9 mouse cellular contexts compared by ENCODE assay signal in the genomic region with DNA sequence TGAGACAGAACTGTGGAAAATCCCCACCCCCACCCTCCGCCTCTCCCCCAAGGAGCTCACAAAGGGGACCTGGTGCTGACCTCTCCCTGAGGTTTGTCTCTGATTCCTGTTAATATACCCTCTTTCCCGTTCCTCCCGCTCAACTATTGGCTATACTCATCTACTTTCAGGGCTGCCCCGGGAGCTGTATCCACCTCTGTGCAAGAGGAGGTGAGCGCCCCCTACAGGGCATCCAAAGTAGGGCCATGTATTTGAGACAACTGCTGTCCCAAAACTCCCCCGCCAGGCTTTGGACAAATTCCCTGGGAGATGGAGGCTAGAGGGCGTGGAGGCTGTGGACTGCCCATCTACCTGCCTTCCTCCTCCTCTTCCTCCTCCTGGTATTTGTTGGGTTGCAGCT. TPM values are rescaled to one million over a fixed set of nuclear protein-coding genes. Genes with fewer than 3 reads are reported as not detected.
DNase-seq lines count a peak whose midpoint lies in the region; ATAC-seq and TF ChIP-seq lines count a peak whose summit lies in the region.
"Had no signal": no experiment of that assay in that cellular context is flagged by ENCODE, and none has a peak within 500 bp of the region (broad histone marks: within the 10 kb centered on the region; RNA-seq: fewer than 3 reads in every experiment).

No protein-coding gene starts in this region.

- DNase-seq in layer of hippocampus, adult 2 months (ENCODE audit: low spot score in 2 of 2): peak; percentile 44 to 60
- no peak for DNase-seq in layer of hippocampus, postnatal 36 days
- peak; percentile 83 for DNase-seq in adrenal gland, adult 2 months
- DNase-seq in embryo, embryonic 10 days (ENCODE audit: low spot score): peak; percentile 79
- DNase-seq in limb, embryonic 11.5 days (ENCODE audit: low spot score): peak; percentile 85
- peak; percentile 84 for DNase-seq in naive thymus-derived CD4-positive, alpha-beta T cell, adult 2 months (ENCODE audit: low read depth)
- peak; percentile 42 to 54 for DNase-seq in urinary bladder, adult 18-20 months (ENCODE audit: low spot score in 2 of 2)

- H3K9me3 ChIP-seq in heart, embryonic 15.5 days (replicated peaks): no peaks in the 10 kb centered on the region
- H3K9me3 ChIP-seq in limb, embryonic 11.5 days (ENCODE audit: control insufficient read depth, low read length): no peaks in the 10 kb centered on the region
- H3K9me3 ChIP-seq: embryonic facial prominence, embryonic 13.5 days had no signal

- no peak overlapping the region for H3K9ac ChIP-seq in heart, embryonic 15.5 days
- 0 out of 2 replicates have a peak overlapping the region, but pooled peaks have one; percentile 0 for H3K9ac ChIP-seq in limb, embryonic 11.5 days (ENCODE audit: low read length)
- H3K9ac ChIP-seq: embryonic facial prominence, embryonic 13.5 days had no signal

- 13% methylated on average over 7 of the region's 7 CpGs for WGBS in heart, embryonic 15.5 days
- 12% methylated on average over 7 of the region's 7 CpGs for WGBS in limb, embryonic 11.5 days

- peak; percentile 47; the same call in 1 of the 2 replicates for ATAC-seq in heart, embryonic 15.5 days (replicated peaks; ENCODE audit: insufficient number of reproducible peaks, insufficient read depth, low FRiP score, low read depth)
- no peak for ATAC-seq in limb, embryonic 11.5 days (ENCODE audit: insufficient number of reproducible peaks, low FRiP score, low TSS enrichment, low read depth)

- peaks cover 9% of the 10 kb centered on the region; the same call in 1 of the 2 replicates for H3K27me3 ChIP-seq in heart, embryonic 15.5 days
- no peaks in the 10 kb centered on the region for H3K27me3 ChIP-seq in limb, embryonic 11.5 days (ENCODE audit: control insufficient read depth, insufficient read depth, low read length)

- H3K27ac ChIP-seq in layer of hippocampus, adult 2 months: no peak overlapping the region
- H3K27ac ChIP-seq in heart, embryonic 15.5 days: no peak overlapping the region
- no peak overlapping the region for H3K27ac ChIP-seq in limb, embryonic 11.5 days (replicated peaks; ENCODE audit: low read depth, low read length)
- H3K27ac ChIP-seq: embryonic facial prominence, embryonic 13.5 days had no signal

- H3K4me1 ChIP-seq in heart, embryonic 15.5 days (replicated peaks): peaks cover 22% of the 10 kb centered on the region
- H3K4me1 ChIP-seq in limb, embryonic 11.5 days (ENCODE audit: control insufficient read depth, insufficient read depth, low read length): no peaks in the 10 kb centered on the region; the same call in 1 of the 2 replicates

- no peaks in the 10 kb centered on the region for H3K36me3 ChIP-seq in heart, embryonic 15.5 days
- H3K36me3 ChIP-seq in limb, embryonic 11.5 days (ENCODE audit: control insufficient read depth, insufficient read depth, low read length): no peaks in the 10 kb centered on the region
- H3K36me3 ChIP-seq: embryonic facial prominence, embryonic 13.5 days had no signal

- peak; percentile 79 for TF ChIP-seq CTCF in layer of hippocampus, adult 2 months (conservative IDR thresholded peaks at IDR 0.05)

- H3K4me2 ChIP-seq in heart, embryonic 15.5 days: no peak overlapping the region
- no peak overlapping the region for H3K4me2 ChIP-seq in limb, embryonic 11.5 days (ENCODE audit: low read depth, severe bottlenecking)
- H3K4me2 ChIP-seq: embryonic facial prominence, embryonic 13.5 days had no signal

- no peak overlapping the region for H3K4me3 ChIP-seq in layer of hippocampus, adult 2 months
- H3K4me3 ChIP-seq in heart, embryonic 15.5 days: no peak overlapping the region
- no peak overlapping the region for H3K4me3 ChIP-seq in limb, embryonic 11.5 days (ENCODE audit: low read depth, low read length)
- H3K4me3 ChIP-seq: embryonic facial prominence, embryonic 13.5 days had no signal

RNA-seq across cellular contexts. Expression of a gene that starts 38.2 kb away (rescaled TPM):
- total RNA-seq in layer of hippocampus, adult 2 months (2021): 100 to 1,000 TPM; 104 to 110 TPM
- 100 to 1,000 TPM; 103 to 107 TPM for total RNA-seq in layer of hippocampus, postnatal 36 days (2021)
- 10 to 100 TPM; 29.2 to 58.9 TPM for total RNA-seq in adrenal gland, adult 2 months (2021)
- polyA plus RNA-seq in adrenal gland, adult 2 months (2012; rRNA removed): 48.1 and 62.9 TPM in 2 replicates
- polyA plus RNA-seq in heart, embryonic 15.5 days (2015; fragmentation: Nextera tagmentation; extraction: Ambion mirVana): 12.4 and 13.1 TPM in 2 replicates
- polyA plus RNA-seq in limb, embryonic 11.5 days (2014; fragmentation: Nextera tagmentation; extraction: Ambion mirVana): 0.75 and 0.78 TPM in 2 replicates

RNA-seq across cellular contexts. Expression of a gene that starts 40.7 kb away (rescaled TPM):
- 10 to 100 TPM; 30.7 to 31.4 TPM for total RNA-seq in layer of hippocampus, adult 2 months (2021)
- 10 to 100 TPM; 33.4 to 33.9 TPM for total RNA-seq in layer of hippocampus, postnatal 36 days (2021)
- total RNA-seq in adrenal gland, adult 2 months (2021): 10 to 100 TPM; 32.3 to 37.4 TPM
- 72.0 and 87.5 TPM in 2 replicates for polyA plus RNA-seq in adrenal gland, adult 2 months (2012; rRNA removed)
- polyA plus RNA-seq in heart, embryonic 15.5 days (2015; fragmentation: Nextera tagmentation; extraction: Ambion mirVana): 17.2 and 20.5 TPM in 2 replicates
- polyA plus RNA-seq in limb, embryonic 11.5 days (2014; fragmentation: Nextera tagmentation; extraction: Ambion mirVana): 24.1 and 25.5 TPM in 2 replicates

RNA-seq across cellular contexts. Expression of a gene that starts 53.1 kb away (rescaled TPM):
- total RNA-seq in layer of hippocampus, adult 2 months (2021): 10 to 100 TPM; 19.3 to 22.4 TPM
- total RNA-seq in layer of hippocampus, postnatal 36 days (2021): 10 to 100 TPM; 18.0 to 19.9 TPM
- 10 to 100 TPM; 20.4 to 26.5 TPM for total RNA-seq in adrenal gland, adult 2 months (2021)
- polyA plus RNA-seq in adrenal gland, adult 2 months (2012; rRNA removed): 7.0 and 7.4 TPM in 2 replicates
- polyA plus RNA-seq in heart, embryonic 15.5 days (2015; fragmentation: Nextera tagmentation; extraction: Ambion mirVana): 14.4 and 17.5 TPM in 2 replicates
- polyA plus RNA-seq in limb, embryonic 11.5 days (2014; fragmentation: Nextera tagmentation; extraction: Ambion mirVana): 38.2 and 39.8 TPM in 2 replicates

Comparison
In these comparisons a context has a peak if more than half of its experiments do, and no peak if none do; other contexts are left out.
1. DNase-seq: peak in layer of hippocampus, adult 2 months (2 of 2), adrenal gland, adult 2 months (single experiment), embryo, embryonic 10 days (single experiment), limb, embryonic 11.5 days (single experiment), naive thymus-derived CD4-positive, alpha-beta T cell, adult 2 months (single experiment) and urinary bladder, adult 18-20 months (2 of 2); none in layer of hippocampus, postnatal 36 days (0 of 2).